Mouse (Mus musculus) splenic B cell, adult 2 months (primary cell): ENCODE measurements around the gene Dusp1.

Experiments used
- DNase-seq: peaks from one replicate; pipeline ENCODE4 v3.0.0-alpha.2; 2011; ENCODE audit warnings: low read depth, low spot score
- H3K27me3 ChIP-seq: 2 replicates; pipeline ENCODE4 v1.6.1; 2012; ENCODE audit warnings: mild to moderate bottlenecking, low read length, moderate library complexity, mixed read lengths; ENCODE audit not compliant: control insufficient read depth, poor library complexity, insufficient read depth, severe bottlenecking
- H3K36me3 ChIP-seq: 2 replicates; pipeline ENCODE4 v1.6.1; 2012; ENCODE audit warnings: mild to moderate bottlenecking, low read length, moderate library complexity, mixed read lengths; ENCODE audit not compliant: control insufficient read depth, poor library complexity, insufficient read depth, severe bottlenecking

Dusp1 gene

DNA sequence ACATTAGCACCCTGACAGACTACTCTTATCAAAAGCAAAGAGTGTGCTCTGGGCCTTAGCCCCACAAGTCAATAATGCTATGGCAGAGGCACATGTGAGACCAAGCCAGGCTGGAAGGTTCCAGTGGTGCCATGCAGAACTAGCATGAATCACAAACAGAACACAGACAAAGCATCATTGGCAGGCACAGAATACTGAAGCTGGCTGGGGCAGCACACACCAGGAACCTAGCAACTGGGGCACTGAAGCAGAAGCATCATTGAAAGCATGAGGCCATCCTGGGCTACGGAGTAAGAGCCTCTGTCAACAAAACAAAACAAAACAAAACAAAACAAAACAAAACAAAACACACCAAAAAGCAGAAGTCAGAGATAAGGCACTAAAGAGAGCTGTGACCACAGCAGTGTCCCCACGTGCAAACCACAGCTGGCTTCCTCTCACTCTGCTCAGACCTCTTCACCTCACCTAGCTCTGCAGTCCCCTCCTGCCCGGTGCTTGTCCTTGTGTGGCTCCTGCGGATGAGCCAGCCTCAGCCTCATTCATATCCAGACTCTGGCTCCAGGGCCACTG is 29.4 kb downstream of the Dusp1 start:
- Histone ChIP-seq H3K27me3 (no peaks in the 10 kb centered on the region), H3K36me3 (no peaks in the 10 kb centered on the region)
- peak; percentile 82 for DNase-seq

DNA sequence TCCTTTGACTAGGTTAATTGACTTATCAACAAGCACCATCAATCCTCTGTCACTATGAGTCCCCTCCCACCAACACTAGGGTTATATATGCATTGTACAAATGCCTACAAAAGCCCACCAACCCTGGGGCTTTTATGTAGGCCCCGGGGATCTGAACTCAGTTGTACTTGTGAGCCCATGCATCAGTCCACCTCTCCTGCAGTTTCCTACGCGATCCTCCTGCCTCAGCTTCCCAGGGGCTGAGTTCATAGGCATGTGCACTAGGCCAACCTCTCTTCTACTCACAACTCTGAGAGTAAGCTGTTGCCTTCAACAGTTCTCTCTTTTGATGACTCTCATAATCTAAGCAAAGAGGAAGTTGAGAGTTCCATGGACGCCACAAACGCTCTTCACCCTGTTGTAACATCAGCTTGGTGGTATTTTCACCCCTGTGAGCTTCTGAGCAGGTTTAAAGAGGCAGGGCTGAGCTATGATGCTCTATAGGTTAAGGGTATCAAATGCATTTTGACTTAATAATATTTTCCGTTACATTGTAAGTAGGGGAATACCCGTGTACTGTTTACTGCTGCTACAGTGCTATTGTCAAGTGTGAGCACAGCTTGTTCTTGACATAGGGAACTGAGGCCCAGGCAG is 30.4 kb downstream of the Dusp1 start:
- no peaks in the 10 kb centered on the region for H3K36me3 ChIP-seq
- no peaks in the 10 kb centered on the region for H3K27me3 ChIP-seq
- DNase-seq: peak; percentile 82

DNA sequence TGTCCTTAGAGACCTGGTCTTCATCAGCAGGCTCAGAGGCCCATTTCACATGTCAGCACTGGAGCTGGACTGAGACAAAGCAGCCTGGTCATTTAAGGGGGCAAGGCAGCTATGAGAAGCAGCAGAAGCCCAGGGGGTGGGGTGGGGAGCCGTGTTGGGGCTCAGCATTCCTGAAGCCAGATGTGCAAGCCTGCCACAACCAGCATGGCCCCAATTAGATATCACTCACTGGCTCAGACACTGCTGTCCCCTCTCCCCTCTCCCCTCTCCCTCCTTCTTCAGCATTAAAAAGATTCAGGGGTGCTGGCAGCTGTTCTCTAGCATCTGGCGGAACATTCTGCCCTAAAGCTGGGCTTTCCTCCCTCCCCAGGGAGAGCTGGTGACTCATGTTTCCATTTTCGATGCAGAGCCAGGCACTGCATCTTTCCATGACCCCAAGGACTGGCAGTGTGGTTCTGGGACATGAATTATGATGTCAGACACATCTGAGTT is 31.3 kb downstream of the Dusp1 start:
- DNase-seq: peak; percentile 50
- no peaks in the 10 kb centered on the region for H3K27me3 ChIP-seq
- H3K36me3 ChIP-seq: no peaks in the 10 kb centered on the region

DNA sequence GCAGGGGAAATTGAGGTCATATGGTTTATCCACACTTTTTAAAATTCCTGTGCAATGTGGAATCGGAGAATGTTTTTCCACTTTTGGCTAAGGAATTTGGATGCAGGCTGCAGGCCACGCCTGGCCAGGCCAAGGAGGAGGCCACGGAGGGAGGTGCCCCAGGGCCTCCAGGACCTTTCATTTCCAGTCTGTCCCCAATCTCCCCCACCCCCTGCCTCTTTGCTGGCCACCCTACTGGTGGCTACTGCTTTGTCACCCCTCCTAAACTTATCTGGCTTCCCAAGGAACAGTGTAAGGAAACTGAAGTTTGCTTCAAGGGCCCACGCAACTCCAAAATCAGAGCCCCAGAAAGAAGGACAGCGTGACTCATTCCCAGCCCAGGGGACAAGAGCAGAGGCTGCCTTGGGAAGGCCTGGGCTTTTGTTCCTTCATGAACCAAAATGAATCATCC is 32.1 kb downstream of the Dusp1 start:
- H3K36me3 ChIP-seq: no peaks in the 10 kb centered on the region
- H3K27me3 ChIP-seq: no peaks in the 10 kb centered on the region
- DNase-seq: no peak

DNA sequence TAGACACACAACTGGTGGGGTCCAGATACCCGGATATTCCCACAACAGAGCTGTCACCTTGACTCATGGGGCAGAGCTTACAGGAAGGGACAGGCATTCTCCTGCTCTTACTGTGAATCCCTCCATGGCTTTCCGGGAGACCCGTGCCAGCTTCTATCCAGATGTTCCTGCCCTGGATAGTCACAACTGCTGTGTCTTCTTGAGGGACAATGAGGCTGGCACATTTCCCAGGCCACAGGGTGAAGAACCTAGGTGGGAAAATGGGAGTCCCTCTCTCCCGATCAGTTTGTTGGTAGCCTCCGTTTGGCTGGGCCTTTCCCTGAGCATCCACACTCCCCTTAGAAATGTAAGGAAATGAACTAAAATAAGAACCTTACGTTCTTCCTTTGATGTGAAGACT is 33.2 kb downstream of the Dusp1 start:
- no peaks in the 10 kb centered on the region for H3K27me3 ChIP-seq
- DNase-seq: no peak
- no peaks in the 10 kb centered on the region for H3K36me3 ChIP-seq

DNA sequence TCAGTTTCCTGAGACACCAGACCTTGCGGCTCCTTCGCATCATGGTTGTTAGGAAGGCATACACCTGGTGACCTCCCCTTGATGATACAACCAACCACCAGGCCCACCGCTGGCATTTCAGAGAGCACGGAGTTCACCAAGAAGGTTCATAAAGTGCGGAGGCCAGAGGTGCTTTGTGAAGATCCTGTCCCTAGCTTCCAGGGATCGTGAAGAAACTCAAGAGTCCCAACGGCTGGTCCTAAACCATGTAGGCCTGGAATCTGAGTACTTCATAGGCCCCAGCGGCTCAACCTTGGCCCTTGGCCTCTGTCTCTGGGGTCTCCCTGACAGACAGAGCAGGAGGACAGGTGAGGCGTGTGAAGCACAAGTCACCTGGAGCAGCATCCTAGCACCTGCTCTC is 34.6 kb downstream of the Dusp1 start:
- no peak for DNase-seq
- no peaks in the 10 kb centered on the region for H3K36me3 ChIP-seq
- H3K27me3 ChIP-seq: no peaks in the 10 kb centered on the region

DNA sequence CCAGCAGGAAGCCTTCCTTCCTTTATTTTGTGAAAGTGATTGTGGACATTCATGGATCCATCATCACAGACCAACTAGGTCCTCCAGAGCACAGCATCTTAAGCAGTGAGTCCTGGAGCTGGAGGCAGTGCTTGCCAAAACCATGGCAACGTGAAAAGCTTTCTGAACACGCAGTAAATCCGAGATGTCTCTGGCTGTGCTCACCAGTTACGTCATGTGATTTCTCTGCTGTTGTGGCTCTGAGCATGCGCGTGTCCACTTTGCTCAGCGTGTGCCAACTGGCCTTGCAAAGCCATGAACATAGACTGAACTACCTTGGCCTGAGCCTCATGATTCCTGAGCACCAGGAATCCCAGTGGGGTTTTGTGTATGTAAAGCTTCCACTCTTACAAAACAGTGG is 36.6 kb downstream of the Dusp1 start:
- H3K27me3 ChIP-seq: no peaks in the 10 kb centered on the region
- no peak for DNase-seq
- H3K36me3 ChIP-seq: no peaks in the 10 kb centered on the region

DNA sequence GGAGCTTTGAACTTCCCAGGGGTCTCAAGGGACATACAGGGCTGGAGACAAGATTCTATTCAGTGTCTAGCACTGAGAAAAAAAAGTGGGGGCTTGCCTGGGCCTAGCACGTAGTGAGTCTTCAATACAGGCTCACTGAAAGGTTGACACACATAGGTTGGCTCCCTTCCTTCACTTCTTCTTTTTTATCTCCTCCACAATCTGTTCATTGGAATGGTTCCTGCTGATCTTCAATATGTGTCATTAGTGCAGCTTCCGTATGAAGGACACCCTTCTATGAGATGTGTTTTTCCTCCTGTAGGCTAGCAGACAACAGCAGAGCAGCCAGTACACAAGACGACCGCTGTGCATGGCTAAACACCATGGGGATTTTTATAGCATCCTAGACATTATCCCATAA is 37.1 kb downstream of the Dusp1 start:
- Histone ChIP-seq H3K27me3 (no peaks in the 10 kb centered on the region), H3K36me3 (no peaks in the 10 kb centered on the region)
- DNase-seq: no peak

DNA sequence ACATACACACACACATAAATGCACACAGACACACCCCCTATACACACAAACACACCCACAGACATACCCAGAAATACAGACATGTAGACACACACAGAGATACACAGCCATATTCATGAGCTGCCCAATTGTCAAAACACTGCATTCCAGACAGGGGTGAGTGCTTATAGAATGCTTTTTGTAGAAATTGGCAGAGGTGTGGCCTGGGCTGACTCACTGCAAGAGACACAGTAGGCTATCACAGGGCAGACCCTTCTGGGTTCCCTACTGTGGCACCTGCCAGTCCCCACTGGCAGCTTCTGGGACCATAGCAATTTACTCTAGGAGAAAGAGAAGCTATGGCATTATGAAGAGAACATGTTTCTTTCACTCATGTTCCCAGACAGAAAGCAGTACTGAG is 37.6 kb downstream of the Dusp1 start:
- no peak for DNase-seq
- Histone ChIP-seq H3K36me3 (no peaks in the 10 kb centered on the region), H3K27me3 (no peaks in the 10 kb centered on the region)

DNA sequence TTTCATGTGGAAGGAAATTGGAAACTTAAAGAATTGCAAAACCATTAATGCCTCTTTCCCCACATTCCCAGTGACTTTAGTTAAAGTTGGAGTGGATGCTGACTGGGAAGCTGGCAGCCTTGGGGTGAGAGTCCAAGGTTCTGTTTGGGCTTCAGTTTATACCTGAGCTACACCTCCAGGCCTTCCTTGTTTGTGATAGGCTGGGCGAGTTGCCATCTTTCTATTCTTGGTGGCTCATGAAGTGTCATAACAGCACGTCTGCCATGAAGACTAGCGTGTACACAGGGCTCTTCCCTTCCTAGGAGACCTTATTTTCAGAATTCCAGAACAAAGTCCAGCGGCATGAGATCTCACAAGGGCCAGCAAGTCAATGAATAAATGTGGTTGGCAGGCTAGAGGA is 39.2 kb downstream of the Dusp1 start:
- Histone ChIP-seq H3K36me3 (no peaks in the 10 kb centered on the region), H3K27me3 (no peaks in the 10 kb centered on the region)
- DNase-seq: no peak

DNA sequence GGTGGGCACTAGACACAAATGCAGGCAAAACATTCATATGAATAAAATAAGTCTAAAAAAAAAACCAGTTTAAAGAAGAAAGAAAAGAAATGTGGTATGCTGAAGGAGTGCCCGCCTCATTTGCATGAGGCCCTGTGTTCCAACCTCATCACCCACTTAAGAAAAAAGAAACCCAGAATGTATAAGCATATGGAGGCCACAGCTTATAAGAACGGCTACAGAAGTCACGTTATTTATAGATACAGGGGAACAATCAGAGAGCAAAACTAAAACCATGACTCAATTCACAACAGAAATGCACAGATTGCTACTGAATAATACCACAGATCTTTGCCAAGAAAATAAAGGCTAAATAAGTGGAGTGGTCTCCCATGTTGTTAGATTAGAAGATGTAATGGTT is 43.6 kb downstream of the Dusp1 start:
- no peak for DNase-seq
- H3K36me3 ChIP-seq: no peaks in the 10 kb centered on the region
- H3K27me3 ChIP-seq: no peaks in the 10 kb centered on the region

DNA sequence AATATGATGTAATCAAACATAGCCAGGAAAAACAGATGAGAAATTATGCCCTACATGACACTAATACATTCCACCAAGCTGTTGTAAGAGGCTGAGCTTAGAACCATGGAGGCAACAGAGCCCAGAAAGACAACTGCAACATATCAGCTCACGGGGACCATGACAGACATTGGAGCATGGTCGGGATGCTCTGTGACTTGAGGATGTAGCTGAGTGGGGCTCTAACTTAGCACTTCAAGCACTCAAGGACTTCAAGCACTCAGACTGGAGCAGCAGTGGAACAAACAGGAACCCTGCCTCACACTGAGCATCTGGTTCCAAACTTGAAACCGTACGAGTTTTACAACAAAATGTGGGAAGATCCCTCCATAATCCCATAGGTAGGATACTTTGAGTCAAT is 46.3 kb downstream of the Dusp1 start:
- no peak for DNase-seq
- no peaks in the 10 kb centered on the region for H3K36me3 ChIP-seq
- no peaks in the 10 kb centered on the region for H3K27me3 ChIP-seq

DNA sequence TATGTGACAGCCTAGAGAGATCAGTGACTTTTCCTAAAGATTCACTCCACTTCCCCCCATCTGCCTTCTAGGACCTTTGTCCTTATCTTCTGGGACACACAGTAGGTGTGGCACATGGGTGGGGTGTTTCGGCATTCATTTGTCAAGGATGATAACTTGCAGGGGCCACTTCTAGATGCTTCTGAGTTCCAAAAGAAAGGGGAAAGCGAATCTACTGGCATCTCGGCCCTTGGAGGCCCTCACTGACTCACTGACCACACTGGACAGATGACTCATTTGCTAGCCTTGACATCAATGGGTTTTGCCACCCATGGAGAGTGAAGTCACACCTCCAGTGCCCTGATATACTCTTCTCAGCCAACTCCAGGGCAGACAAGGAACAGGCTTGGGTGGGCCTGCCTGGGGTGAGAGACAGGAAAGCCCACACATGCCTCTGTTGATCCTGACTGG is 47.3 kb downstream of the Dusp1 start:
- Histone ChIP-seq H3K36me3 (no peaks in the 10 kb centered on the region), H3K27me3 (no peaks in the 10 kb centered on the region)
- DNase-seq: no peak

DNA sequence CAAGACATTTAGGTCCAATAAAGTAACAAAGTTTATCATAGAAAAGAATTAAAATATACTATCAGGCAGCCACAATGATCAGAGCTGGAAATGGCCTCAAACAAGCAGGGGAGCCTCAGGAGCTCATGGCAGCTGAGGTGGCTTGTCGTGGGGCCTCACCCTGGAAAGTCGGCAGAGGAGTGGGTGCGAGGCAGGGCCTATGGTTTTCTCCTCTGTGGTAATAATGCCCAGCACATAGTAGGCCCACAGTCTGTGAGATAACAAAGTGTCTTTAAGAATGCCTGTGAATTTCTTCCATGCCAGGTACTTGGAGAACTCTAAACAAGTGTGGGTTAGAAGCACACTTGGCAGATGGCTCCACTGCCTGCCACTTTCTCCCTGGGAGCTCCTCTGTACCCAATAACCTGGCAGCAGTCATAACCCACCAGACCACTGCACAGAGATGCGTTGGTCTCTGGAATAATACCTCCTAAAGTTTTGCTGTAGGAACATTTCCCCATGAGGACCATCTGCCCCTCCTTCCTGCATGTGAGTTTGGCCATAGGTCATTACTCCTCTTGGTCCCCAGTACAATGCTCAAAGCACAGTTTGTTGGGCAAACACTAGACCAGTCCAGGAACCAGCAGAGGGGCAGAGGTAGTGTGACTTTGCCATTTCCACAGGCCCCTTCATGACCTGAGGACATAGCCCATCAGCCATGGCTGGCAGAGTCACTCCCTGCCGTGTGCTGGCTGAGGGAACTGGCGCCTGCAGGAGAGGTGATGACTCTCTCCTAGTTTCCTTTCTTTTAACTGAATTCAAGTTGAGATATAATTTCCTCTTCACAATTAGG is 48.3 kb downstream of the Dusp1 start:
- DNase-seq: no peak
- Histone ChIP-seq H3K27me3 (no peaks in the 10 kb centered on the region), H3K36me3 (no peaks in the 10 kb centered on the region)

DNA sequence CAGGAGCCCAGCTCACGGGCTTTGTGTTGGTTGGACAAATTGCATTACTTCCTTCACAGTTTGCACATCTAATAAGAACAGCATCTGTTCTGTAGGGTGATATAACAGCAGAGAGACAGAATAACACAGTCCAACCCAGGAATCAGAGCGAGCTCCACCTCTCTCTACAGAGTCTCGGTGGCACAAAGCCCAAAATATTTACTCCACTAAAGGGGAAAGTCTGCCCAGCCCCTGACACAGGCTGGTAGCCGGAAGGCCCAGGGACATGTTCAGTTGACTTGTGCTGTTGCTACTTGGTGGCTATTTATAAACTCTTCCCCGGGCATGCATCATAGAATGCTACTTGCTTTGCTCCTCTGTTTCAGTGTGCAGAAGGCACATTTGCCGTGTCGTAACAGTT is 49.0 kb downstream of the Dusp1 start:
- no peaks in the 10 kb centered on the region for H3K27me3 ChIP-seq
- no peaks in the 10 kb centered on the region for H3K36me3 ChIP-seq
- no peak for DNase-seq
